Mouse (Mus musculus): ENCODE results near the gene Sik2.
A peak's percentile ranks its signal among the peaks of the same experiment; 100 is the strongest.

The Sik2 gene

DNA sequence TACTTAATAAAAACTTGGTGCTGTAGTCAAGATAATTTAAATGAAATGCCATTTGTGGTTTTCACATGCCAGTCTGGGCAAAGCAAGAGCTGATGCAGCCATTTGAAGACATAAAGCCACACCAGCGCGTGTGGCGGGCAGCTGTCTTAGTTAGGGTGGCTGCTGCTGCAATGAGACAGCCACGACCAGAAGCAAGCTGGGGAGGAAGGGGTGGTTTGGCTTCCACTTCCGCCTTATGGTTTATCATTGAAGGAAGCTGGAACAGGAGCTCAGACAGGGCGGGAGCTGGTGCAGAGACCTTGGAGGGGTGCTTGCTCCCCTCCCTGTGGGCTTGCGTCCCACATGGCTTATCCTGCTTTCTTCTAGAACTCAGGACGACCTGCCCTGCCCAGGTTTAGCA, 143.1 kb downstream of the Sik2 start:
- DNase-seq (ENCODE audit: low spot score): no peak

DNA sequence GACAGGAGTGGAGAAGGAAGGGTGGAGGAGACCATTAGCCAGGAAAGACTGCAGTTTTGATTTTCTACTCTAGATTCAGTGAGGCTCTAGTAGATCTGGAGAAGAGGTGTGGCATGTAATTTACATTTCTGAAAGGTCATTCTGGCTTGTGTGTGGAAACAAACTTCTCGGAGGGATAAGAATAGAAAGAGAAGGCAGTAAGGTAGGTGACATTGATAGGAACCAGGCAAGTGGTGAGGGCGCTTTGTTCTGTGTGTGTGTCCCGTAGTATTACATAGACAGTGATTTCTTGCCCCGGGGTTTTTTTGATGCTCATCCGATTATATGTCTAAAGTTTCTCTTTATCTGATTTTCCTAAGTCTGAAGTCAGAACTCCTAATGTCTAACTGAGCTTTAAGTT, 144.0 kb downstream of the Sik2 start:
- no peak for DNase-seq (ENCODE audit: low spot score)

DNA sequence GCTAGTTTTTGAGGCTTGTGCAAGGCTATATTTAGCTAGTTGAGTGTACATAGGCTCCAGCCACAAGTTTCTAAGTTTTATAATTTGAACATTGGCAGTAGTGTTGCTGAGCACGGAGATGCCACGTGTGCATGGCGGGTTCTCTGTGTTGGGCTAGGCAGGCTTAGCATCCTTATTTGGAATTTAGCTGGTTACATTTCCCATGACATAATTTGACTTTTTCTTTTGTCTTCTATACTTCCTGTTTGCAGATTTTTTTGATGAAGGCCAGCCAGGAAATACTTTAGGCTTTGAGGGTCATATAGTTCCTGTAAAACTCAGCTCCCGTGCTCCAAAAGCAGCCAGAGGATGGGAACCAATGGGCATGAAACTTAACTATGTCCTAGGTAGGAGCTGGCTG, 145.0 kb downstream of the Sik2 start:
- DNase-seq (ENCODE audit: low spot score): no peak

DNA sequence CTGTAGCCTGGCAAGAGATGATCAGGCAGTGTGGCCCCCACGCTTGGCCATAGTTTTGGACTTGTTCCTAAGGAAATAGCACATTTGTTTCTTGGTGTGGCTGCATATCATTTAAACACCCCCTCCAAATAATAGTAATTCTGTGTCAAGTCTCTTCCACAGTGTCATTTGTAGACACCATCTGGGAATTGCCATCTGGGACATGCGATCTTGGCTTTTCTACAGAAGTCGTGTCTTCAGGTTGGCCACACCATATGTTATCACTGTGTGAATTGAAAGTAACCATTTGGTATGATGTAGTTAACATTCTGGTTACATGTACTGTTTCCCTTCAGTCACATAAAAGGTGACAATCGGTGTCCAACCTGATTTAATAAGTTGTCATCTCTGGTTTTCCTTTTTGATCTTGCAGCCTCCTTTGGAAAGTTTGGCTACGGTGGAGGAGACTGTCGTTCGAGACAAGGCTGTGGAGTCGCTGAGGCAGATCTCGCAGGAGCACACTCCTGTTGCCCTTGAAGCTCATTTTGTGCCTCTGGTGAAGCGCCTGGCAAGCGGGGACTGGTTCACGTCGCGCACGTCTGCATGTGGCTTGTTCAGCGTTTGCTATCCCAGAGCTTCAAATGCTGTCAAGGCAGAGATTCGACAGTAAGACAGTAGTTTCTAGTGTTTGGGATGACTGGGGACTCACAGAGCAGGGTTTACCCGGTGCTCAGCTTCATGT, 147.6 kb downstream of the Sik2 start:
- DNase-seq (ENCODE audit: low spot score): no peak

DNA sequence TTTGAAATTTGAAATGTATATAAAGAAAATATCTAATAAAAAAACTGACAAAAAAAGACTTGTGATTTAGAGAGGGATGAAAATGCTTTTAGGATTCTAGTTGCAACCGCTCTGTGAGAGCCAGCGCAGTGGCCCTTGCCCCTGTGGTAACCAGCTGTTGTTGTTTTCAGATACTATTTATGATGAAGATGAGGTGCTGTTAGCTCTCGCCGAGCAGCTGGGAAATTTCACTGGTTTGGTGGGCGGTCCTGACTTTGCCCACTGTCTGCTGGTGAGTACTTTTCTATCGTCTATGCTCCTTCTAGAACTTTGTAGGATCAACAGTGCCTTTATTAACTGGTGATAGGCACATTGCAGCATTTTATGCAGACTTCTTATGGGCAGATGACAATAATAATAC, 150.2 kb downstream of the Sik2 start:
- no peak for DNase-seq (ENCODE audit: low spot score)

DNA sequence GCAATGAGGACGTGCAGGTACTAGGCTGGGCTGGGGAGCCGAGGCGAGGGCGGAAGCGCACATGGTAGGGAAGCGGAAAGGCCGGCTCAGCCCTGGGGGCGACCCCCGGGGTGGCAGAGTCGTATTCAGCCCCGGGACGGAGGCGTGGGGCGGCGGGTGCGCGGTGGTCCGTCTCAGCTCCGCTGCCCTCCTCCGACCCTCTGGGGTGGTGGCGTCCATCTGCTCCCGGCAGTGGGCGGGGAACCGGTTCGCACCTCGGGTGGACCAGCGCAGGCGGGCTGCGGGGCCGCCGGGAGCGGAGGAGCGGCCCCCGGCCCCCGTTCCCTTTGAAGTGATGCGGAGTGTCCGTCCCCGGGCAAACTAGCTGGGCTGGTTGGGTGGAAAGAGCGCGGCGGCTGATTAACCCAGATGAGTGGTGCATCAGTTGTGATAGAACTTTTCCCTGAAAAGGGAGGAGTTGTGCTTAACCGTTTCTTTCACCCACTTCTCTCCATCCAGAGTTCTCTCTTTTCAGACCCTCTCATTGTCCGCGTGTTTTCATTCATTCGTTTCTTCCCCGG, 151.7 kb downstream of the Sik2 start:
- no peak for DNase-seq (ENCODE audit: low spot score)

DNA sequence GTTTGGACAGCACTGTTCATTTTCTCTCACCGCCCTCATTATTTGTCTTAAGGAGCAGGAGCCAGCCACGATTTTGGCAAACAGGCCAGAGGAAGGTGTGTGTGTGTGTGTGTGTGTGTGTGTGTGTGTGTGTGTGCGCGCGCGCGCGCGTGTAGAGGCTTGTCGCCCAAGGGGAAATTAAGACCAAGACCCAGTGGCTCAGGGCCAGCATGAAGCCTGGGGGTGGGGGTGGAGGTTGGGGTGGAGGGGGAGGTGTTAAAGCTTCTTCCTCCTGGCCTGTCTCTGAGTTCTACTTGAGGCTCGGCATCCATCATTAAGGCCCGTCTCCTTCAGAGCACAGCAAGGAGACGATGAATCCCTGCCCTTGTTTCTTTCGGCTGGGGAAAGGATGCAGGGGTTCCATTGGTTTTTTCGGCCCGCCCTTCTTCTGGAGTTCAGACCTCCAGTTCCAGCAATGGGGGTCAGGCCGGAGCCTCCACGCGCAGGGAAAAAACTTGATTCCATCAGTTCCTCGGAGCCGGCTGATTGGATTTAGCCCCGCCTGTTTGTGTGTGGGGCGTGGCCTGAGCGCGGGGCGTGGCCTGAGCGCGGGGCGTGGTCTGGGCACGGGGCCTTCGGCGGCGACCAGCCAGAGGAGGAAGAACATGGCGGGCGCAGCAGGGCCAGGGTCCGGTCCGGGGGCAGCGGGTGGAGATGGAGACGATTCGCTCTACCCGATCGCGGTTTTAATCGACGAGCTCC, 152.4 kb downstream of the Sik2 start:
- DNase-seq (ENCODE audit: low spot score): peak; percentile 97

DNA sequence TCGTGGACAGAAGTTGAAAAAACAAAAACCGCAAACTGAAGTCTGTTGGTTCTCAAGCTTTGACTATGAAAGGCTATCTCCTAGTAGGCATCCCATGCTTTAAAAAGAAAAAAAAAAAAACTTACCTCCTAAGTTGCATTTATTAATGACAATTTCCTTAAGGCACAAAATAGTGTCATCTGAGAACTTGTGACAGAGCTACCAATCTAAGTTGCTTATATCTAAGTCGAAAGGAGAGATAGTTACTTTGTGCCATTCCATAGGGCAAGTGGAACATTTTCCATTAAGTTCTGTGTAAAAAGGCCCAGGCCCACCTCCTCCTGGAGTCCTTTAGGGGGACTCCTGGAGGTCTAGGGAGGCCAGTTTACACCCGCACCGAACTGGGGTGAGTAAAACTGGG, 153.1 kb downstream of the Sik2 start:
- no peak for DNase-seq (ENCODE audit: low spot score)

DNA sequence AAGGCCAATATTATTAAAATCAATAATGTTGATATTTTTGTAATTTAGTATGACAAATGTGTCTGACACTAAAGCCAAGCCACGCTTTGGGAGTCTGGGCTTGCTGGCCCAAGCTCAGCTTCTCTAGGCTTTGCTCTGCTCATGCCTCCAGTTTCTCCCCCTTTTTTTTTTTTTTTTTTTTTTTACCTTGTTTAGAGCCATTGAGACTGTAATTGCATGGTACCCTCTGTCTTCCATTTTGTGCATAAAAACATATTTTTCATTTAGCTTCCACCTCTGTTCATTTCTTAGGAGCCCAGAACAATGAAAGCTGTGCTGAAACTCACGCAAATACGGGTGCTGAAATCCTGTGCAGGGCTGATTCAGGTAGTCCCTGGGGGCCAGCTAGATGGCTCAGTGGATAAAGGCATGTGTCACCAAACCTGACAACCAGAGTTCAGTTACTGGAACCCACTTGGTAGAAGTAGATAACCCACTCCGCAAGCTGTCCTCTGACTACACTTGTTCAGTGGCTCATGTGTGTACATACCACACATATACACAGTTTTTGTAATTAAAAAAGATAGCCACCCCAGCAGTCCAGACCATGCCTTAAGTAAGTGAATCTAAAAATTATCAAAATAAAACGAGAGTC, 153.6 kb downstream of the Sik2 start:
- no peak for DNase-seq (ENCODE audit: low spot score)

DNA sequence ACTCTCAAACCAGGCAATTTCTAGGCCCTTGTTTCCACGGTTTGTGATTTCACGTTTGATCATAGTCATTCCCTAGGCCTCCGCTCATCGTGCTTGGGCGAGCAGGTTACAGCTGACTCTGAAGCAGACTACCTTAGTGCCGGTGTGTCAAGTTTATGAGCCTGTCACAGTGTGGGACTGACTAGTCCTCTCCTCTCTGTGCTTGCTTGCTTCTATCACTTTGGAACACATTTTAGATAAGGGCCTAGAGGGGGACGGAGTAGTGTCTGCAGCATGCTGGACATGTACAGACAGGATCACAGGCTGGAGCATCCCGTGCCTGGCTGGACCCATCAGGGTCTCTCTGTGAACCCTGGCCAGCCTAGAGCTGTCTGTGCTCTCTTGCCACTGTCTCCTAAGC, 154.5 kb downstream of the Sik2 start:
- DNase-seq (ENCODE audit: low spot score): no peak

DNA sequence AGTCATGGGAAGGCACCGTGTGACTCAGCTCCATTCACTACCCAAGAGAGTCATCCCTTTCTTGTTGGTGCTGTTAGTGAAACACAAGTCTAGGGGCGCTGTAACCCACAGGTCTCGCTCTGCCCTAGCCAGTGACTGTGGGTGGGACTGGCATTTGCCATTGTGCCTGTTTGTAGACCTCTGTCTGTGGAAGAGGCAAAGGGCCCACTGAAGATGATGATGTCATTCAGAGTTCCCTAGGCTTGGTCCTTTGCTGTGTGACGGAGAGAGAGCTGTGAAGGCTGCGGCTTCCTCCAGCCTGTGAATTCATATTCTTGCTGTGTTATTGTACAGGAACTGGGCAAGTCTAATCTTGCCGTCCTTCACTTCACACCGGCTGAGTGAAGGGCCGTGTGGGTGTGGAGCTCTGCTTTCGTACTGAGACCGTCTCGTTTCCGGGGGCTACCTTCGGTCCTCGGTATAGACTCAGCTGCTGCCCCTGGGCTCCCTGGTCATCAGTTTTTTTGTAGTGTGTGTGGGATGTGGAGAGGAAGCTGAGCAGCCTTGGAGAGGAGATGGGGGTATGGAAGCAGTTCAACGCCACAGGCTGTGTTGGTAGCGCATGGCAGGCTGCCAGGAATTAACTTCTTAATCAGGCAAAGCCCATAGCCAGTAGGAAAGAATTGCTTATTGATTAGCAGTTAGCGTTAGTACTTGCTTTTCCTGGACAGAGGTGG, 156.1 kb downstream of the Sik2 start:
- DNase-seq (ENCODE audit: low spot score): peak; percentile 59

DNA sequence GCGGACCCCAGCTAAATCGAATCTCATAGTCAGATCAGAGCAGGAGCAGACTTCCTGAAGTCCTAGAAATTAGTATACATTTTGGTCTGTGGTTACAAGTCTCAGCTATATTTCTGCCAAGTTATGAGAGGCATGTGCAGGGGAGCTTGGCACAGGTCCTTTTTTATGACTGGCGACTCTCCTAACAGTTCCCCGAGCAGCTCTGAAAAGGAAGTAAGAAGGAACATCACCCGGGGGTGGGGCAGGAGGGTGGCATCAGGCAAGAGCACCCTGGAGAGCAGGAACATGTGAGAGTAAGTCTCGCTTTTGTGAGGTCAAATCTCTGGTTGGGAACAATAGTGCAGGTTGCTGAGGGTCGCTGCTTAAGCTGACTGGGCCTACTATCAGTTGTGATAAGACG, 158.2 kb downstream of the Sik2 start:
- DNase-seq (ENCODE audit: low spot score): no peak

DNA sequence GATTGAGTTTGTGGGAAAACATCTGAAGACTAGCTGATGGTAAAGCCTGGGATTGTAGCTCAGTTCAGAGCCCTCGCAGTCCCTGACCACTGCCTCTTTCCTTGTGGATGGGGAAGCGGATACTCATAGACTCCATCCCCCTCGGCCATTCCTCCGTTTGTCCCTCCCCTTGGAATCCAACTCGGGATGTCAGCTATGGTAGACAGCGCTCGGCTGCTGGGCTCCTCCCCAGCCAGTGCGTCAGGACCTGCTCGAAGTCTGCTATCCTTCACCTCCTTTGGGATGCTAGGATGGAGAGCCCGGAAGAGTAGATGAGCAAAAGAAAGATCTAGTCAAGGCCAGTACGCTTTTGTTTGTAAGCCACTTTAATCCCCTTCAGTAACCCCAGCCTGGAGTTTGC, 158.6 kb downstream of the Sik2 start:
- DNase-seq (ENCODE audit: low spot score): no peak

DNA sequence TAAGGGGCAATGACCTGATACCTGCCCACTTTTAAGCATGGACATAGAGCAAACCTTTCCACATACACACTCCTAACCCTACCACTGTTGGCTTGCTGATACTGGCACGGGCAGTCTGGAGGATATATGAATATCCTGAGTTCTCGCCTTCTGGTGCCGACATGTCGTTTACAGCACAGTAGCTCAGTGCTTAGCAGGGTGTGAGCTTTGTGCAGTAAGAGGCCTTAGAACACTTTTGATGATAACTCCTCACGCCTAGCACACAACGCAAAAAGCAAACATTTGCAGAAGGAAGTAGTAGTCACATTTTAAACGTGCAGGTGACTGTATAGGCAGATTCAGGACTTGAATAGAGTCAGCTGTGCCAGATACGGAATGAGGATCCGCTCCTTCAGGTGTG, 159.1 kb downstream of the Sik2 start:
- no peak for DNase-seq (ENCODE audit: low spot score)

DNA sequence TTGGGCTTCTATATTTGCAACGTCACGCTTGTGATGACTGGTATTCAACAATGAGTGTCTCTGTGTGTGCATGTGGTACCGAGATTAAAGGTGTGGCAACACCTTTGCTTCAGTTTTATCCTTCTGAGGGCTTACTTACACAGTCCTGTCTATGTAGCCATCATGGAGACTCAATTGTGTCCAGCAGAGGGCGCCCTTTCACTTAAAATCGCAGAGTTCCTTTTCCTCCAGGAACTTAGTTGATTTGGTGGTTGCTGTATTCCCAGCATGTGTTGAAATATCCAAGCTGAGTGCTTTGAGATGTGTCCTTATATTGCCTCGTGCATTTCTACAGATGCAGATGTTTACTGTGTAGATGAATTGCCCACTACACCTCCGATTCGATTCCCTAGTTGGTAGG, 159.6 kb downstream of the Sik2 start:
- peak; percentile 95 for DNase-seq (ENCODE audit: low spot score)

DNA sequence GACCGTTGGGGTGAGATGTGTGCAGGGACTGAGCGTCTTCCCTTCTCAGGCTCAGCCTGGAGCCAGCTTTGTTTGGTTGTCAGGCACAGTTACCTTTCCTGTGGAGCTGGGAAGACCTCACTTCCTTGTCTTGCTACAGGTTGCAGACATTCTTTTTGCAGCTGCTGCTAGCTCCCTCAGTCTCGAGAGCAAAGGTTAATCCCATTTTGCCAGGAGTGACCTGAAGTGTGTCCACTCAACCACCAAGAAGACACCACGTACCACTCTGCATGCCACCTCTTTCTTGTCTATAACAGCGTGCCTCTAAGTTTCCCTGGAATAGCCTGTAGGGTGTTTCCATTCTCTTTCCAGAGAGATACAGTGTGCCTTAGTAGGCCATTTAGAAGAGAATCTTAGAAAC, 160.1 kb downstream of the Sik2 start:
- DNase-seq (ENCODE audit: low spot score): no peak

DNA sequence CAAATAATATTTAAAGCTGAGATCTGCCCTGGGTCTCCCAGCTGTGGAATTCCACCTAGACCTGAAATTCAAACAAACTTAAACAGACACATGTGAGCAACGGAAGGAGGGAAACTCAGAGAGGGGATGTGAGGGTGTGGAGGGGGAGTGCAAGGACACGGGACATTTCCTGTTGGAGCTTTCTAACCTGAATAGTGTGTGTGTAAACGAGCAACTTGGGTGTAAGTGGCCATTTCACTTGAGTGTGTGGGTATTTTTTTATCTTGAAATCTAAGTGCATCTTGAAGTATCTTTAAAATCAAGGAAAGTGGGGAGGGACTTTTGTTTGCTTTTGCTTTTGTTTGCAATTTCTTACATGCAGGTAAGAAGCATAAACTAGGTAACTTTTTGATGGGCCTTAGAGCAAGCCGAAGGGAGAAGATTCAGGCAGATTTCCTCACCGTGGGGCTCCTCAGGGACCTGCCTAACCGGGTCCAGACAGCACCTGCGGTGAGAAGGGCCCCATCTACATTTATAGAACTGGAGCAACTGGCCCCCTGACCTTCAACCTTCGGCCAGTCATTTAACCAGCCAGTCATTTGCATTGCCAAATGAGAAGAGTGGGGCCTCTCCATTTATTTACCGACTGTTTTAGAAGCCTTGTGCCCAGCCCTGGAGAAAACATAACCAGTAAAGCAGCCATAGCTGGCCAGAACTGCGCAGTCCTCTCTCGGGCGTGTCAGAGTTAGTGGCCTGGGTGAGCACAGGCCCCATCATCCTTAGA, 161.1 kb downstream of the Sik2 start:
- no peak for DNase-seq (ENCODE audit: low spot score)

DNA sequence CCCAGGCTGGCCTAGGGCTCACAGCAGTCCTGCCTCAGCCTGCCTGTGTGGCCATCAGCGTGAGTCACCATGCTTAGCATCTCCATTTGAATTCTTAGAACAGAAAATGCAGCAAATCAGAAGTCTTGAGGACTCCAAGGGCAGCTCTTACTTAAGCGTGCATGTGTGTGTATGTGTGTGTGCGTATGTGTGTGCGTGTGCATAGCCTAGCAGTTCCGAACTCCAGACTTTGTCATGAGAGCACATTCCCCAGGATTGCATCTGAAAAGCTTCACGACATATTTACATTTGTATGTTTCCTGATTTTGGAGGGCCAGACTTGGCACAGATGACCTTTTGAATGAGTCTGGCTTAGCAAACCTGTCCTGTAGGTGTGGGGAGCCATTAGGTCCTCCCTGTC, 161.7 kb downstream of the Sik2 start:
- DNase-seq (ENCODE audit: low spot score): no peak

DNA sequence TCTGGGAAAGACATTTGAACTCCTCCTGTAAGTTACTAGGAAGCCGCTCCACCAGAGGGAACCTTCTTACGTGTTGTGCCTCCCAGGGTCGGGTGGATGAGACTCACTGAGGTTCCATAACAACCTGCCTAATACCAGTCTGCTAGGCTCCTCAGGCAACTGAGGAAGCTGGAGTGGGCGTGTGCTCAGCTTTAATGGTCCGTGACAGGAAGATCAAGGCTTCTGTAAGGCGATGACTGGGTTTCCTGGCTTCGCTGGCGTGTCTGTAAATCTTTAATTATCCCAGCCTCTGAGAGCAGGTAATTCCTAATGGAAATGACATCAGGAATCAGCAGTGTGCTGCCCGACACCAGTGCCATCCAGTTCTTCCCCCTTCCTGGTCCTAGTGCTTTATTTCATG, 163.3 kb downstream of the Sik2 start:
- no peak for DNase-seq (ENCODE audit: low spot score)

DNA sequence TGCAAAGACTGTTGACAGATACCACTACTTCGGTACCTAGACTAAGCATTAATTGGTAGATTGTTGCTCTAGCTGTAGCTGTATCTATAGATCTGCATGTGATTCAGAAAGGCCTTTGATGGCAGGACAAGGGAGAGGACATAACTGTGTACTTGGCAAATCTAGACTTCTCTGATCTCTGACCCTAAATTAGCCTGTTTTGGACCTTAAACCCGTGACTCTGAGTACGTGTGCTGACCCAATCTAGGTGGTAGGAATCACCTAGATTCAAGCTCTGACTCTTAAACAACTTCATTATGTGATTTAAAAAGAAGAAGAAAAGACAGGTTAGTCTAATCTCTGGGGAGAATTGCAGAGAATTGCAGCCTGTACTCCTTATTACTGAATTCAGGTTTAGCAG, 163.8 kb downstream of the Sik2 start, which contains the start of gene Ppp2r1b:
Ppp2r1b (plus strand) TSS at position 221 of the 400 bp plus-strand sequence.
- DNase-seq (ENCODE audit: low spot score): no peak

All from testis, postnatal 10 days (tissue).